Mouse (Mus musculus): ENCODE measurements around the gene Slc25a21. TPM values are rescaled to one million over a fixed set of nuclear protein-coding genes. Genes with fewer than 3 reads are reported as not detected.

Gene Slc25a21
- polyA plus RNA-seq, 1 experiment from 2014 or later: 0.59 TPM

- H3K9ac ChIP-seq: peak within 1 kb of the TSS; percentile 51
- H3K9me3 ChIP-seq: no peaks in the 10 kb centered on the region
- ATAC-seq (ENCODE audit: low FRiP score, low read depth): no peak
- H3K4me2 ChIP-seq (replicated peaks): peak within 1 kb of the TSS; percentile 62
- peaks cover 49% of the 10 kb centered on the region for H3K4me1 ChIP-seq
- H3K27ac ChIP-seq: peak within 1 kb of the TSS; percentile 22; the same call in 1 of the 2 replicates
- H3K4me3 ChIP-seq: peak within 1 kb of the TSS; percentile 41
- H3K27me3 ChIP-seq: peaks cover 95% of the 10 kb centered on the region
- no peaks in the 10 kb centered on the region for H3K36me3 ChIP-seq
- WGBS: 1% methylated on average over 40 of the region's 40 CpGs
Observed at GRCm38 (mm10) chr12:56691427-56692079, 505.7 kb downstream of the Slc25a21 start, which contains the start of gene Pax9. Gene Pax9, plus strand, starts transcription at chr12:56691767.

DNA sequence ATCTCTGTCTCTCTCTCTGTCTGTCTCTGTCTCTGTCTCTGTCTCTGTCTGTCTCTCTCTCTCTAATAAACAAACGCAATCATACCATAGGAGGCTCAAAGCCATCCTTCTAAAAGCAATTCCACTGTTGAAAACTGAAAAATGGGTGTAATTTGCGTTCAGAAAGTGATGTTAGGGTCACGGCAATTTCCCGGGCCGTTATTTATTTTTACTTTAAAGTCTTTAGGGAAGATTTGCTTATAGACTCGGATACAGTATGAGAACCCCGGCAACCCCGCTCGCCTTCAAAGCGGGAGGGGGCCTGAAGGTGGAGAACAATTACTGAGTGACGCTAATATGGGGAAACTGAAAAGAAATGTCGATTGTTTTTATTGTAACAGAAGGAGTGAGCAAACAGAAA, 506.3 kb downstream of the Slc25a21 start:
- Histone ChIP-seq H3K4me3 (peak overlapping the region; percentile 41), H3K36me3 (no peaks in the 10 kb centered on the region), H3K9ac (peak overlapping the region; percentile 31; the same call in 1 of the 2 replicates), H3K27me3 (peaks cover 95% of the 10 kb centered on the region), H3K9me3 (no peaks in the 10 kb centered on the region), H3K27ac (no peak overlapping the region), H3K4me1 (peaks cover 43% of the 10 kb centered on the region), H3K4me2 (replicated peaks) (peak overlapping the region; percentile 62)
- no peak for ATAC-seq (ENCODE audit: low FRiP score, low read depth)
- WGBS: 2% methylated on average over 12 of the region's 12 CpGs

DNA sequence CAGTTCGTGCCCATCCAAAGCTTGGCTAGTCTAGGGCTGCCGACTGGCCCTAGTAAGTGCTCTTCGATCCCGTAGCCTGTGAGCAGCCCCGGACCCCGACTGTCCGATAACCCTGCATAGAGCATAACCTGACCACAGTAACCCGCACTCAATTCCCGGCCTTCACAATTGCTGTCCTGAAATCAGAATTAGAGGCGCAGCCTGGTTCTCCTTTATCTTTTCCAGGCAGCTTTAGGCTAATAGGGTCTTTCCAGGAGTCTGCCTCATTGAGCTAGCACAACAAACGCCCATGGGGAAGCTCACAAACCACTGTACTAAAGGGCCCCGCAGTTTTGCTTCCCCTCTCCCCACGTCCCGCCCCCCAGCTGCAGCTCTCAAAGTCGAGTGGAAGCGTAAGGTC, 506.9 kb downstream of the Slc25a21 start:
- H3K9me3 ChIP-seq: no peaks in the 10 kb centered on the region
- WGBS: 5% methylated on average over 16 of the region's 16 CpGs
- peaks cover 37% of the 10 kb centered on the region for H3K4me1 ChIP-seq
- no peak for ATAC-seq (ENCODE audit: low FRiP score, low read depth)
- peak overlapping the region; percentile 62 for H3K4me2 ChIP-seq (replicated peaks)
- no peaks in the 10 kb centered on the region for H3K36me3 ChIP-seq
- peak overlapping the region; percentile 41 for H3K4me3 ChIP-seq
- H3K27ac ChIP-seq: no peak overlapping the region
- peaks cover 95% of the 10 kb centered on the region for H3K27me3 ChIP-seq
- H3K9ac ChIP-seq: 0 out of 2 replicates have a peak overlapping the region, but pooled peaks have one; percentile 4

DNA sequence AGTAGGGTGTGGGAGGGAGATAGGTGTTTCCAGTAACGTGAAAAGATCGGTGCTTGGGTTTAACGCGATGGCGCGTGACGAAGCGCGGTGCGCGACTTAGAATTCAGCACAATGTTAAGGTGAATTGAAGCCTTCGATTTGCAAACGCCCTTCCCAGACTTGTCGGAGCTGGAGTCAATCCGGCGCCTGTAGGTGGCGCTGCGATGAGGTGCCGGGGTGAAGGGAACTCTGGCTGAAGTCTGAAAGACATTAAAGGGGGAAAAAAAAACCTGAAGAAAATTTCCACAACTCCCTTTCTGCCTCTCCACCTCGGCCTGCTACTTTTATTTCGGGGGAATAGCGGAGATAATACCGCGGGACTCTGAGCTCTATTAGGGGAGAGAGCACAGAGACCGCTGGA, 507.5 kb downstream of the Slc25a21 start:
- peak; percentile 42; the same call in 1 of the 2 replicates for ATAC-seq (ENCODE audit: low FRiP score, low read depth)
- 0% methylated on average over 25 of the region's 25 CpGs for WGBS
- H3K27ac ChIP-seq: no peak overlapping the region
- H3K4me2 ChIP-seq (replicated peaks): peak overlapping the region; percentile 62
- no peaks in the 10 kb centered on the region for H3K36me3 ChIP-seq
- peak overlapping the region; percentile 41 for H3K4me3 ChIP-seq
- H3K27me3 ChIP-seq: peaks cover 95% of the 10 kb centered on the region
- no peak overlapping the region for H3K9ac ChIP-seq
- H3K9me3 ChIP-seq: no peaks in the 10 kb centered on the region
- H3K4me1 ChIP-seq: peaks cover 31% of the 10 kb centered on the region

- H3K4me2 ChIP-seq (replicated peaks): peak overlapping the region; percentile 62
- no peak overlapping the region for H3K27ac ChIP-seq
- 2% methylated on average over 10 of the region's 10 CpGs for WGBS
- no peaks in the 10 kb centered on the region for H3K36me3 ChIP-seq
- H3K4me3 ChIP-seq: peak overlapping the region; percentile 41
- no peak overlapping the region for H3K9ac ChIP-seq
- peaks cover 94% of the 10 kb centered on the region for H3K27me3 ChIP-seq
- ATAC-seq (ENCODE audit: low FRiP score, low read depth): no peak
- no peaks in the 10 kb centered on the region for H3K9me3 ChIP-seq
- H3K4me1 ChIP-seq: peaks cover 29% of the 10 kb centered on the region
Observed at GRCm38 (mm10) chr12:56689331-56689730, 507.9 kb downstream of the Slc25a21 start.

DNA sequence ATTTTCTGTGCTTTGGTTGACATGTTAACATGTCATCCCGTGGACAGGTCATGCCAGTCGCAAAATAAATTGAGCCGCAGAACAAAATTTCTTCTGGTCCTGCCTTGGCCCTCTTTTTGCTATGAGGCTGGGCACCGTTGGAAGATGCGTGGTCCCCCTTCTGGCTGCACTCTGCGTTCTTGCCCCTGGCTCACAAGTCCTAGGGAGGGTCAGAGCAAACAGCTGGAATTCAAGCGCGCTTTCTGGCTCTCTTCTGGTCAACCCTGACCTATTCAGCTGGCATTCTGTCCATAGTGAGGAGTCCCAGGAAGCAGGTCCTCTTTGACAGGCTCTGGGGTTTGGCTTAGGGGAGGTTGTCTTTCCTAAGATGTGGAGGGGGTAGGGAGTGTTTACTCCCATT, 508.4 kb downstream of the Slc25a21 start:
- H3K27me3 ChIP-seq: peaks cover 94% of the 10 kb centered on the region
- H3K36me3 ChIP-seq: no peaks in the 10 kb centered on the region

DNA sequence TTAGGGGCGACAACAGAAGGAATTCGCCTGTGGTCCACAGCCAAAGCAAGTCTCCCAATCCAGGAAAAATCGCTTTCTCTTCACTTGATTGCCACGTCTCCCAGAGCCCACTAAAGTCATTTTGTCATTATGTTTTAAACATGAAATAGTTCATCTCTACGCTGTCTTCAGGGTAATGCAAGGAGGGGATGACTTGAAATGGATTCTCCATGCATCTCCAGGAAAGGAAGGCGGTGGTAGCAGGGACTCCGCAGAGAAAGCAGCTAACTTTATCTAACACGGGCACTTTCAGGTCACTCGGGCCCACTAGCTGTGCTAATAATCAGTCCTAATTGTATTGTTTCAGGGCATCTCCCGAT, 508.8 kb downstream of the Slc25a21 start:
- Histone ChIP-seq H3K27me3 (peaks cover 94% of the 10 kb centered on the region), H3K9ac (no peak overlapping the region), H3K4me1 (peaks cover 31% of the 10 kb centered on the region), H3K4me2 (replicated peaks) (no peak overlapping the region), H3K27ac (no peak overlapping the region), H3K4me3 (no peak overlapping the region), H3K9me3 (no peaks in the 10 kb centered on the region), H3K36me3 (no peaks in the 10 kb centered on the region)
- no peak for ATAC-seq (ENCODE audit: low FRiP score, low read depth)
- 7% methylated on average over 10 of the region's 10 CpGs for WGBS

More for the DNA sequence above, 508.4 kb downstream of the Slc25a21 start:
- ATAC-seq (ENCODE audit: low FRiP score, low read depth): no peak
- Histone ChIP-seq H3K9ac (no peak overlapping the region), H3K9me3 (no peaks in the 10 kb centered on the region), H3K4me3 (no peak overlapping the region), H3K4me1 (peaks cover 29% of the 10 kb centered on the region), H3K27ac (no peak overlapping the region), H3K4me2 (replicated peaks) (no peak overlapping the region)
- 8% methylated on average over 8 of the region's 8 CpGs for WGBS

GRCm38 (mm10) chr12:56687640-56688481, 509.4 kb downstream of the Slc25a21 start:
- peaks cover 37% of the 10 kb centered on the region for H3K4me1 ChIP-seq
- H3K4me2 ChIP-seq (replicated peaks): no peak overlapping the region
- H3K27me3 ChIP-seq: peaks cover 92% of the 10 kb centered on the region
- WGBS: 9% methylated on average over 15 of the region's 15 CpGs
- no peaks in the 10 kb centered on the region for H3K36me3 ChIP-seq
- H3K27ac ChIP-seq: no peak overlapping the region
- no peak overlapping the region for H3K4me3 ChIP-seq
- ATAC-seq (ENCODE audit: low FRiP score, low read depth): no peak
- no peak overlapping the region for H3K9ac ChIP-seq
- H3K9me3 ChIP-seq: no peaks in the 10 kb centered on the region

DNA sequence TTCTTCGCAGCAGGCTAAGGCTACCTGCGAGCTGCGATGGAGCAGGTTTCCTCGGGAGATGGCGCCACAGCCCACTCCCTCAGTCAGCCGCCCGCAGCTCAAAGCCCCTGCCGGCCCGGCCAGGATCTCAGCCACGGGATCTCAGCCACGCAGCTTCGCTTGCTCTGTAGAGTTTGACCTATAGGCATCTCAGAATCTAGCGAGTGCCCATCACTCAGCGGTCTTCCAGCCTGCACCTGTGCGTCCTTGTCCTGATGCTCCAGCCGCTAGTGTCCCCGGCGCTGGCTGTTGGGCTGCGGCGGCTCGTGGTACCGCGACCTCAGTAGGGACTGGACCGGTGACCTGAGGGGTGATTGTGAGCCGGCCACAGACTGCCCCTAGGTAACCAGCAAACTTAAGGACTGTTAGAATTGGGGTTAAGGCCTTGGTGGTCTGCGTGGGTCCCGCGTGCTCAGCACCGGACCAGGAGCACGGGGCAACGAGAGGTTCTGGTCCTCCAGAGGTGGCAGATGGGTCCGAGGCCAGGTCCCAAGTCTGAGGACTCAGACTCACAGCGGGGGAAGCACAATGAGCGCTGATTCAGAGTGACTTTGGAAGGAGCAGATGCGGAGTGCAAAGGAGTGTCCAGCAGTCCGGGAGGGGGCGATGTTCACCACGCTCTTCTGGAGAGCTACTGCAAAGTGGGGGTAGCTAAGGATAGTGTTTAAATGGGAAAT, 516.0 kb downstream of the Slc25a21 start:
- Histone ChIP-seq H3K4me3 (peak overlapping the region; percentile 46), H3K27ac (no peak overlapping the region), H3K36me3 (no peaks in the 10 kb centered on the region), H3K9me3 (no peaks in the 10 kb centered on the region), H3K9ac (peak overlapping the region; percentile 54; the same call in 1 of the 2 replicates), H3K4me2 (replicated peaks) (peak overlapping the region; percentile 88), H3K4me1 (peaks cover 17% of the 10 kb centered on the region), H3K27me3 (peaks cover 89% of the 10 kb centered on the region)
- WGBS: under 1% methylated on average over 38 of the region's 38 CpGs
- peak; percentile 71 for ATAC-seq (ENCODE audit: low FRiP score, low read depth)

DNA sequence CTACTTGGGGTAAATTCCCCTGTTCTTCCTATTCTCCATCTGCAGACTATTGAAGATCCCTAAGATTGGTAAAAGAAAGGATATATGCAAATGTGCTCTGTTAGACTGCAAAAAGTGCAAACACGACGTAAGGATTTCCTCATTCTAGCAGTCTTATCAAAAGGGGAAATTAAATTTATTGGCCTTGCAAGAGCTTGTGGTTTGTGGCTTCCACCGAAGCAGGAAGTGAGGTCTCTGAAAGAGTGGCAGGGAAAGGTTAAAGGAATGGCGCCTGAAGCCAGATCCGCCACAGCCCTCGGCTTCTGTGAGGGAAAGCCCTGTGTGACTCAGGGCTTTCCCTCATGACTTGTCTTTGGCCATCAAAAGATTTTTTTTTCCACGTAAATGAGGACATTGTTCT, 519.7 kb downstream of the Slc25a21 start:
- no peak overlapping the region for H3K4me2 ChIP-seq (replicated peaks)
- H3K27me3 ChIP-seq: peaks cover 78% of the 10 kb centered on the region
- H3K4me1 ChIP-seq: peaks cover 10% of the 10 kb centered on the region; the same call in 1 of the 2 replicates
- no peak overlapping the region for H3K4me3 ChIP-seq
- 52% methylated on average over 7 of the region's 7 CpGs for WGBS
- H3K27ac ChIP-seq: no peak overlapping the region
- no peaks in the 10 kb centered on the region for H3K36me3 ChIP-seq
- no peak overlapping the region for H3K9ac ChIP-seq
- H3K9me3 ChIP-seq: no peaks in the 10 kb centered on the region
- no peak for ATAC-seq (ENCODE audit: low FRiP score, low read depth)

GRCm38 (mm10) chr12:56674726-56675125, 522.5 kb downstream of the Slc25a21 start:
- no peaks in the 10 kb centered on the region for H3K9me3 ChIP-seq
- H3K4me2 ChIP-seq (replicated peaks): no peak overlapping the region
- H3K9ac ChIP-seq: no peak overlapping the region
- 41% methylated on average over 3 of the region's 3 CpGs for whole genome bisulfite sequencing
- no peak for ATAC-seq (ENCODE audit: low FRiP score, low read depth)
- H3K27me3 ChIP-seq: peaks cover 52% of the 10 kb centered on the region
- H3K4me3 ChIP-seq: no peak overlapping the region
- no peaks in the 10 kb centered on the region for H3K36me3 ChIP-seq
- no peak overlapping the region for H3K27ac ChIP-seq
- H3K4me1 ChIP-seq: peaks cover 22% of the 10 kb centered on the region

DNA sequence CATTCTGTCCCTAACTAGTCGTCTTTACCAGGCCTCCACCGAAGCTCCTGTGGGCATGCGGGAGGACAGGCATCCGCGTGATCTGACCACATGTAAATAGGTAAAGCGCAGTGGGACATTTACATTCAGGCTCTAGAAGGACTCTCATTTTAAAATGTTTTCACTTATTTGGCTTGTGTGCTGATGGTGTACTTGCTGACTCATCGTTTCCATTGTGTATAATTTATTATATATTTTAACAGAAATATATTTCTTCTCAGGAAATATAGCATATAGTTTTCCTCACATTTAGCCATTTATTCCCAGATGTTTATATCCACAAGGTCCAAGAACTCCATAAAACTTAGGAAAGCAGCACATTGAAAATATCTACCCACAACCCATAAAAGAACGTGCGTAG, 526.5 kb downstream of the Slc25a21 start:
- H3K36me3 ChIP-seq: no peaks in the 10 kb centered on the region
- H3K4me1 ChIP-seq: peaks cover 27% of the 10 kb centered on the region
- no peaks in the 10 kb centered on the region for H3K9me3 ChIP-seq
- H3K27me3 ChIP-seq: peaks cover 19% of the 10 kb centered on the region; the same call in 1 of the 2 replicates
- no peak for ATAC-seq (ENCODE audit: low FRiP score, low read depth)
- peak overlapping the region; percentile 72 for H3K27ac ChIP-seq
- no peak overlapping the region for H3K4me3 ChIP-seq
- H3K9ac ChIP-seq: no peak overlapping the region
- 72% methylated on average over 9 of the region's 9 CpGs for WGBS
- H3K4me2 ChIP-seq (replicated peaks): no peak overlapping the region
